Mouse (Mus musculus) embryonic facial prominence, embryonic 12.5 days (tissue): Measurements from ENCODE around the gene Gm20605. TPM values are rescaled to one million over a fixed set of nuclear protein-coding genes. Genes with fewer than 3 reads are reported as not detected.

Source experiments
- ATAC-seq: fragments of 200-750 bp; cut with Nextera tagmentation; 2 replicates; pipeline ENCODE4 v1.8.0; 2017; ENCODE audit not compliant: insufficient number of reproducible peaks, insufficient read depth, low FRiP score, low TSS enrichment
- H3K27ac ChIP-seq: fragments of 300-500 bp; sonication (generic); 2 replicates; pipeline ENCODE4 v1.5.1; 2016; ENCODE audit warnings: mild to moderate bottlenecking
- H3K27me3 ChIP-seq: fragments of 300-500 bp; sonication (generic); 2 replicates; pipeline ENCODE4 v1.6.1; 2016; ENCODE audit warnings: mild to moderate bottlenecking, moderate library complexity
- H3K36me3 ChIP-seq: fragments of 300-500 bp; sonication (generic); 2 replicates; pipeline ENCODE4 v1.6.1; 2016; ENCODE audit warnings: mild to moderate bottlenecking
- H3K4me1 ChIP-seq: fragments of 300-500 bp; sonication (generic); 2 replicates; pipeline ENCODE4 v1.6.1; 2016
- H3K4me2 ChIP-seq: fragments of 300-500 bp; sonication (generic); replicated peaks from 2 replicates; pipeline ENCODE4 v1.6.1; 2016; ENCODE audit warnings: mild to moderate bottlenecking, moderate library complexity
- H3K4me3 ChIP-seq: fragments of 300-500 bp; sonication (generic); 2 replicates; pipeline ENCODE4 v1.5.1; 2016; ENCODE audit warnings: mild to moderate bottlenecking
- H3K9ac ChIP-seq: fragments of 300-500 bp; sonication (generic); 2 replicates; pipeline ENCODE4 v1.6.1; 2016; ENCODE audit warnings: mild to moderate bottlenecking, moderate library complexity
- H3K9me3 ChIP-seq: fragments of 300-500 bp; sonication (generic); 2 replicates; pipeline ENCODE4 v1.6.1; 2016; ENCODE audit warnings: mild to moderate bottlenecking, moderate library complexity
- WGBS: fragments of 180-500 bp; shearing (Covaris S2); methylation state at CpG from one replicate; pipeline ENCODE4 v1.1.7; 2016; 5-methylcytosine and 5-hydroxymethylcytosine counted together
- polyA plus RNA-seq: library from polyadenylated mRNA; unstranded; fragments of >200 nt; fragmentation: Nextera tagmentation; extraction: Ambion mirVana; gene quantifications from 2 replicates; pipeline ENCODE4 v1.2.1, GENCODE M21; 2016

The Gm20605 gene
- polyA plus RNA-seq, 1 experiment from 2014 or later, result 9.2 TPM

- H3K4me2 ChIP-seq, result peak overlapping the region; percentile 98
- 15% methylated on average over 28 of the region's 28 CpGs for WGBS
- H3K4me1 ChIP-seq, result peaks cover 20% of the 10 kb centered on the region
- ATAC-seq, result no peak
- no peaks in the 10 kb centered on the region for H3K9me3 ChIP-seq
- peak overlapping the region; percentile 76 for H3K4me3 ChIP-seq
- no peaks in the 10 kb centered on the region for H3K36me3 ChIP-seq
- H3K9ac ChIP-seq, result peak overlapping the region; percentile 73
- H3K27me3 ChIP-seq, result no peaks in the 10 kb centered on the region
- peak overlapping the region; percentile 75; the same call in 1 of the 2 replicates for H3K27ac ChIP-seq
Measured at GRCm38 (mm10) chr5:137683388-137684293, 54.7 kb downstream of the Gm20605 start.

GRCm38 (mm10) chr5:137684294-137685123, 55.5 kb downstream of the Gm20605 start, which contains the start of gene Agfg2:
Gene Agfg2, minus strand, starts transcription at chr5:137684726.
- Histone ChIP-seq H3K4me3 (peak within 1 kb of the TSS; percentile 76), H3K36me3 (no peaks in the 10 kb centered on the region), H3K4me2 (peak within 1 kb of the TSS; percentile 98), H3K27me3 (no peaks in the 10 kb centered on the region), H3K4me1 (peaks cover 20% of the 10 kb centered on the region), H3K9me3 (no peaks in the 10 kb centered on the region), H3K9ac (peak within 1 kb of the TSS; percentile 73), H3K27ac (peak within 1 kb of the TSS; percentile 75)
- peak; percentile 97 for ATAC-seq
- WGBS, result under 1% methylated on average over 62 of the region's 62 CpGs

- Histone ChIP-seq H3K36me3 (no peaks in the 10 kb centered on the region), H3K9ac (no peak overlapping the region), H3K4me1 (peaks cover 20% of the 10 kb centered on the region), H3K4me3 (no peak overlapping the region), H3K27me3 (no peaks in the 10 kb centered on the region), H3K9me3 (no peaks in the 10 kb centered on the region), H3K27ac (no peak overlapping the region), H3K4me2 (peak overlapping the region; percentile 98; the same call in 1 of the 2 replicates)
- no peak for ATAC-seq
- WGBS, result 94% methylated on average over 3 of the region's 3 CpGs
Measured at GRCm38 (mm10) chr5:137685653-137686052, 56.7 kb downstream of the Gm20605 start.

- no peak overlapping the region for H3K27ac ChIP-seq
Measured at GRCm38 (mm10) chr5:137686127-137686790, 57.3 kb downstream of the Gm20605 start.

GRCm38 (mm10) chr5:137689974-137690373, 61.0 kb downstream of the Gm20605 start:
- Histone ChIP-seq H3K27ac (no peak overlapping the region), H3K4me2 (no peak overlapping the region), H3K4me1 (no peaks in the 10 kb centered on the region), H3K9me3 (no peaks in the 10 kb centered on the region), H3K4me3 (no peak overlapping the region), H3K9ac (no peak overlapping the region), H3K36me3 (no peaks in the 10 kb centered on the region), H3K27me3 (no peaks in the 10 kb centered on the region)
- 90% methylated on average over 3 of the region's 3 CpGs for WGBS
- ATAC-seq, result no peak

More at GRCm38 (mm10) chr5:137686127-137686790, 57.3 kb downstream of the Gm20605 start:
- WGBS, result 81% methylated on average over 6 of the region's 6 CpGs
- H3K4me2 ChIP-seq, result no peak overlapping the region
- H3K9me3 ChIP-seq, result no peaks in the 10 kb centered on the region
- peaks cover 20% of the 10 kb centered on the region for H3K4me1 ChIP-seq
- H3K27me3 ChIP-seq, result no peaks in the 10 kb centered on the region
- no peak overlapping the region for H3K4me3 ChIP-seq
- H3K9ac ChIP-seq, result no peak overlapping the region
- H3K36me3 ChIP-seq, result no peaks in the 10 kb centered on the region
- ATAC-seq, result no peak

- Histone ChIP-seq H3K4me2 (no peak overlapping the region), H3K4me1 (no peaks in the 10 kb centered on the region), H3K9ac (no peak overlapping the region), H3K4me3 (no peak overlapping the region), H3K27ac (no peak overlapping the region), H3K9me3 (no peaks in the 10 kb centered on the region), H3K27me3 (no peaks in the 10 kb centered on the region), H3K36me3 (no peaks in the 10 kb centered on the region)
- 56% methylated on average over 9 of the region's 9 CpGs for WGBS
- ATAC-seq, result no peak
Measured at GRCm38 (mm10) chr5:137690531-137690930, 61.6 kb downstream of the Gm20605 start.

- H3K27me3 ChIP-seq, result no peaks in the 10 kb centered on the region
- no peak overlapping the region for H3K27ac ChIP-seq
- no peak overlapping the region for H3K9ac ChIP-seq
- no peak overlapping the region for H3K4me3 ChIP-seq
- H3K36me3 ChIP-seq, result no peaks in the 10 kb centered on the region
- H3K4me2 ChIP-seq, result no peak overlapping the region
- no peaks in the 10 kb centered on the region for H3K9me3 ChIP-seq
- WGBS, result 80% methylated on average over 1 of the region's 1 CpGs
- ATAC-seq, result no peak
- H3K4me1 ChIP-seq, result no peaks in the 10 kb centered on the region
Measured at GRCm38 (mm10) chr5:137691881-137692280, 62.9 kb downstream of the Gm20605 start.

Other genes with a start within 250 kb of the Gm20605 start
- 0.17 and 0.28 TPM in 2 replicates for gene Zan, start 152.1 kb upstream of the Gm20605 start, polyA plus RNA-seq
- gene Pop7, start 126.7 kb upstream of the Gm20605 start, polyA plus RNA-seq, result 54.0 and 56.4 TPM in 2 replicates
- gene Gigyf1, start 110.6 kb upstream of the Gm20605 start, polyA plus RNA-seq, result 17.4 and 18.1 TPM in 2 replicates
- gene Epo, start 95.9 kb upstream of the Gm20605 start, polyA plus RNA-seq, result 0.34 and 0.47 TPM in 2 replicates
- 382 and 409 TPM in 2 replicates for gene Gnb2, start 95.7 kb upstream of the Gm20605 start, polyA plus RNA-seq
- gene Actl6b, start 75.7 kb upstream of the Gm20605 start, polyA plus RNA-seq, result 6.1 and 9.3 TPM in 2 replicates
- 0.95 and 1.3 TPM in 2 replicates for gene Tfr2, start 59.3 kb upstream of the Gm20605 start, polyA plus RNA-seq
- gene Mospd3, start 28.1 kb upstream of the Gm20605 start, polyA plus RNA-seq, result 28.4 and 28.7 TPM in 2 replicates
- 124 and 128 TPM in 2 replicates for gene Pcolce, start 15.4 kb upstream of the Gm20605 start, polyA plus RNA-seq
- gene Fbxo24, start 173 bp upstream of the Gm20605 start, polyA plus RNA-seq, result 0.22 and 0.36 TPM in 2 replicates
- gene Lrch4, start 54 bp upstream of the Gm20605 start, polyA plus RNA-seq, result 30.8 and 34.0 TPM in 2 replicates
- 6.6 and 6.8 TPM in 2 replicates for gene Sap25, start 12.2 kb downstream of the Gm20605 start, polyA plus RNA-seq
- 0.18 and 0.34 TPM in 2 replicates for gene Irs3, start 16.5 kb downstream of the Gm20605 start, polyA plus RNA-seq
- gene Agfg2, start 55.6 kb downstream of the Gm20605 start, polyA plus RNA-seq, result 21.7 and 22.2 TPM in 2 replicates
- 3.7 and 4.6 TPM in 2 replicates for gene Nyap1, start 112.4 kb downstream of the Gm20605 start, polyA plus RNA-seq
- 129 and 133 TPM in 2 replicates for gene Tsc22d4, start 116.6 kb downstream of the Gm20605 start, polyA plus RNA-seq
- gene Ppp1r35, start 149.7 kb downstream of the Gm20605 start, polyA plus RNA-seq, result 51.3 and 51.9 TPM in 2 replicates
- gene Mepce, start 158.5 kb downstream of the Gm20605 start, polyA plus RNA-seq, result 14.5 and 15.8 TPM in 2 replicates
- 38.2 and 39.3 TPM in 2 replicates for gene Zcwpw1, start 158.6 kb downstream of the Gm20605 start, polyA plus RNA-seq
- gene Pilra, start 207.1 kb downstream of the Gm20605 start, polyA plus RNA-seq, result 0.22 and 0.28 TPM in 2 replicates
- 0.47 TPM in 1 of 2 replicates, not detected in the other for gene Pilrb1, start 228.9 kb downstream of the Gm20605 start, polyA plus RNA-seq
- gene Pilrb2, start 242.6 kb downstream of the Gm20605 start, polyA plus RNA-seq, result 0.13 TPM in 1 of 2 replicates, not detected in the other